Mouse (Mus musculus): ENCODE data around the gene Tnfaip2.

DNA sequence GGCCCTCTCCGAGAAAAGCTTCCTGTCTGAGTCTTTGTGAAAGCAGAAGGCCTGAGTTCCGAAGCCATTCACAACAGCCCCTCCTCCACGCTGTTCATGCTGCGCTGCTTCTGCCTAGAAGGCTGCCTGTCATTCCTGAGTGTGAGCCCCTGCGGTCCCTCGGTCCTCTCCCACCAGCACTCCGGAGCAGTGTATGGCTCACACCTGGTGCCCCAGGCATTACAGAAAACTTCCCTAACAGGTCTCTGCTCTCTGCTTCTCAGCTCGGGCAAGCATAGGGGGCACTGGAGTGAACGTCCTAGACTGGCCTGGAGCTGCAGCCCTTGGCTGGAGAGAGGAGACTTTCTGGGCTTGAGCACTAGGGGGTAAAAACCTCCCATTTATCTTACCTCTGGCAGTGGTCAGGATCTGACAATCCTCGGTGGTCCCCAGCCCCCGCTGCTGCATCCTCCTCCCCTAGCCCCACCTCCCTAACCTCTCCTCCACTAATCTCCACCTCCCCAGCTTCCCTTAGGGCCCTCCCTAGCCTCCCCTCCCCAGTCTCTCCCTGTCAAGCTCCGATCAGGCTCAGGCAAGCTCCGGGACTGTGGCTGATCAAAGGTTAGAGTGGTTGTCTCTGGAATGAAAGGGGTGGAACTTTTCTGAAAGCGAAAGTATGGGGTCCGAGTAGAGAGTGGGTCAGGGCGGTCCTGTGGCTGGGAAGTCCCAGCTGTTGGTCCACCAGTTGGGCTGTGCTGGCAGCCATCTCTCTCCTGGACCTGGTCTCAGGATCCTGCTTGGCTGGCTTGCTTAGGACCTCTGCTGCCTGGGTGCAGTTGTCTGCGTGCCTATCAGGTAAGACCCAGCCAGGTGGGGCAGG lies 25.1 kb upstream of the Tnfaip2 start, which contains the start of gene Exoc3l4:
- TF ChIP-seq CTCF (IDR thresholded peaks at IDR 0.05; ENCODE audit: extremely low read depth, insufficient read depth, insufficient read length, insufficient replicate concordance) (no peak), POLR2A (IDR thresholded peaks at IDR 0.05; ENCODE audit: low read depth, low read length) (no peak)

All from spleen, adult 2 months (tissue).